Mouse (Mus musculus): ENCODE measurements around the gene Ipo13. TPM values are rescaled to one million over a fixed set of nuclear protein-coding genes. Genes with fewer than 3 reads are reported as not detected.

Gene Ipo13
- polyA plus RNA-seq, 1 experiment: 41.7 TPM

GRCm38 (mm10) chr4:117878703-117879102 is 36.1 kb downstream of the Ipo13 start:
- Histone ChIP-seq H3K27me3 (ENCODE audit: control insufficient read depth, insufficient read depth, low read length) (peaks cover 4% of the 10 kb centered on the region; the same call in 1 of the 2 replicates), H3K36me3 (ENCODE audit: control insufficient read depth, insufficient read depth, low read length) (no peaks in the 10 kb centered on the region)
- WGBS: 57% methylated on average over 5 of the region's 5 CpGs

GRCm38 (mm10) chr4:117878301-117878700 is 36.5 kb downstream of the Ipo13 start:
- TF ChIP-seq CTCF (IDR thresholded peaks at IDR 0.05; ENCODE audit: extremely low read depth, insufficient read depth, insufficient read length, insufficient replicate concordance) (no peak), POLR2A (IDR thresholded peaks at IDR 0.05; ENCODE audit: low read depth, low read length) (no peak)
- H3K4me1 ChIP-seq (ENCODE audit: control insufficient read depth, insufficient read depth, insufficient read length): no peaks in the 10 kb centered on the region
- WGBS: 88% methylated on average over 10 of the region's 10 CpGs
- H3K36me3 ChIP-seq (ENCODE audit: control insufficient read depth, insufficient read depth, low read length): no peaks in the 10 kb centered on the region
- no peak overlapping the region for H3K4me3 ChIP-seq (ENCODE audit: extremely low read depth, insufficient read depth, insufficient read length)
- DNase-seq (ENCODE audit: low read depth in 1 of 2, low spot score in 2 of 2): peak in 1 of 2 experiments; percentile 31
- no peak overlapping the region for H3K27ac ChIP-seq (ENCODE audit: insufficient read depth, low read length)
- H3K27me3 ChIP-seq (ENCODE audit: control insufficient read depth, insufficient read depth, low read length): peaks cover 4% of the 10 kb centered on the region; the same call in 1 of the 2 replicates

More at GRCm38 (mm10) chr4:117878703-117879102, 36.1 kb downstream of the Ipo13 start:
- Histone ChIP-seq H3K4me3 (ENCODE audit: extremely low read depth, insufficient read depth, insufficient read length) (no peak overlapping the region), H3K27ac (ENCODE audit: insufficient read depth, low read length) (no peak overlapping the region), H3K4me1 (ENCODE audit: control insufficient read depth, insufficient read depth, insufficient read length) (peaks cover 3% of the 10 kb centered on the region; the same call in 1 of the 2 replicates)
- TF ChIP-seq POLR2A (IDR thresholded peaks at IDR 0.05; ENCODE audit: low read depth, low read length) (no peak), CTCF (IDR thresholded peaks at IDR 0.05; ENCODE audit: extremely low read depth, insufficient read depth, insufficient read length, insufficient replicate concordance) (no peak)
- no peak for DNase-seq (ENCODE audit: low read depth in 1 of 2, low spot score in 2 of 2)

GRCm38 (mm10) chr4:117873615-117874014 is 41.2 kb downstream of the Ipo13 start:
- TF ChIP-seq POLR2A (IDR thresholded peaks at IDR 0.05; ENCODE audit: low read depth, low read length) (no peak), CTCF (IDR thresholded peaks at IDR 0.05; ENCODE audit: extremely low read depth, insufficient read depth, insufficient read length, insufficient replicate concordance) (no peak)
- 93% methylated on average over 9 of the region's 9 CpGs for WGBS
- H3K27me3 ChIP-seq (ENCODE audit: control insufficient read depth, insufficient read depth, low read length): no peaks in the 10 kb centered on the region

GRCm38 (mm10) chr4:117872471-117872886 is 42.3 kb downstream of the Ipo13 start, which contains the start of gene Ccdc24:
Ccdc24 (minus strand) TSS chr4:117872557.
- TF ChIP-seq CTCF (IDR thresholded peaks at IDR 0.05; ENCODE audit: extremely low read depth, insufficient read depth, insufficient read length, insufficient replicate concordance): no peak
- no peak for TF ChIP-seq POLR2A (IDR thresholded peaks at IDR 0.05; ENCODE audit: low read depth, low read length)
- Histone ChIP-seq H3K36me3 (ENCODE audit: control insufficient read depth, insufficient read depth, low read length) (no peaks in the 10 kb centered on the region), H3K27ac (ENCODE audit: insufficient read depth, low read length) (no peak within 1 kb of the TSS), H3K27me3 (ENCODE audit: control insufficient read depth, insufficient read depth, low read length) (no peaks in the 10 kb centered on the region), H3K4me1 (ENCODE audit: control insufficient read depth, insufficient read depth, insufficient read length) (no peaks in the 10 kb centered on the region), H3K4me3 (ENCODE audit: extremely low read depth, insufficient read depth, insufficient read length) (no peak within 1 kb of the TSS)
- no peak for DNase-seq (ENCODE audit: low read depth in 1 of 2, low spot score in 2 of 2)
- WGBS: 32% methylated on average over 14 of the region's 14 CpGs

More at GRCm38 (mm10) chr4:117873615-117874014, 41.2 kb downstream of the Ipo13 start:
- no peaks in the 10 kb centered on the region for H3K4me1 ChIP-seq (ENCODE audit: control insufficient read depth, insufficient read depth, insufficient read length)
- no peak overlapping the region for H3K4me3 ChIP-seq (ENCODE audit: extremely low read depth, insufficient read depth, insufficient read length)
- DNase-seq (ENCODE audit: low read depth in 1 of 2, low spot score in 2 of 2): no peak
- no peak overlapping the region for H3K27ac ChIP-seq (ENCODE audit: insufficient read depth, low read length)
- no peaks in the 10 kb centered on the region for H3K36me3 ChIP-seq (ENCODE audit: control insufficient read depth, insufficient read depth, low read length)

- no peak for DNase-seq (ENCODE audit: low read depth in 1 of 2, low spot score in 2 of 2)
- Histone ChIP-seq H3K27ac (ENCODE audit: insufficient read depth, low read length) (no peak overlapping the region), H3K36me3 (ENCODE audit: control insufficient read depth, insufficient read depth, low read length) (no peaks in the 10 kb centered on the region), H3K27me3 (ENCODE audit: control insufficient read depth, insufficient read depth, low read length) (no peaks in the 10 kb centered on the region), H3K4me3 (ENCODE audit: extremely low read depth, insufficient read depth, insufficient read length) (no peak overlapping the region), H3K4me1 (ENCODE audit: control insufficient read depth, insufficient read depth, insufficient read length) (no peaks in the 10 kb centered on the region)
- no peak for TF ChIP-seq POLR2A (IDR thresholded peaks at IDR 0.05; ENCODE audit: low read depth, low read length)
- TF ChIP-seq CTCF (IDR thresholded peaks at IDR 0.05; ENCODE audit: extremely low read depth, insufficient read depth, insufficient read length, insufficient replicate concordance): no peak
- WGBS: 86% methylated on average over 7 of the region's 7 CpGs
These were observed 43.0 kb downstream of the Ipo13 start for GRCm38 (mm10) chr4:117871787-117872186.

- Histone ChIP-seq H3K27ac (ENCODE audit: insufficient read depth, low read length) (no peak overlapping the region), H3K4me3 (ENCODE audit: extremely low read depth, insufficient read depth, insufficient read length) (no peak overlapping the region), H3K36me3 (ENCODE audit: control insufficient read depth, insufficient read depth, low read length) (no peaks in the 10 kb centered on the region), H3K4me1 (ENCODE audit: control insufficient read depth, insufficient read depth, insufficient read length) (no peaks in the 10 kb centered on the region), H3K27me3 (ENCODE audit: control insufficient read depth, insufficient read depth, low read length) (no peaks in the 10 kb centered on the region)
- TF ChIP-seq CTCF (IDR thresholded peaks at IDR 0.05; ENCODE audit: extremely low read depth, insufficient read depth, insufficient read length, insufficient replicate concordance): no peak
- no peak for TF ChIP-seq POLR2A (IDR thresholded peaks at IDR 0.05; ENCODE audit: low read depth, low read length)
- 48% methylated on average over 1 of the region's 1 CpGs for WGBS
- DNase-seq (ENCODE audit: low read depth in 1 of 2, low spot score in 2 of 2): no peak
These were observed 44.4 kb downstream of the Ipo13 start for GRCm38 (mm10) chr4:117870437-117870836.

GRCm38 (mm10) chr4:117869317-117869716 is 45.5 kb downstream of the Ipo13 start:
- Histone ChIP-seq H3K36me3 (ENCODE audit: control insufficient read depth, insufficient read depth, low read length) (no peaks in the 10 kb centered on the region), H3K4me3 (ENCODE audit: extremely low read depth, insufficient read depth, insufficient read length) (no peak overlapping the region), H3K4me1 (ENCODE audit: control insufficient read depth, insufficient read depth, insufficient read length) (no peaks in the 10 kb centered on the region), H3K27me3 (ENCODE audit: control insufficient read depth, insufficient read depth, low read length) (no peaks in the 10 kb centered on the region), H3K27ac (ENCODE audit: insufficient read depth, low read length) (no peak overlapping the region)
- no peak for DNase-seq (ENCODE audit: low read depth in 1 of 2, low spot score in 2 of 2)
- no peak for TF ChIP-seq CTCF (IDR thresholded peaks at IDR 0.05; ENCODE audit: extremely low read depth, insufficient read depth, insufficient read length, insufficient replicate concordance)
- TF ChIP-seq POLR2A (IDR thresholded peaks at IDR 0.05; ENCODE audit: low read depth, low read length): no peak
- 85% methylated on average over 9 of the region's 9 CpGs for WGBS

All from spleen, adult 2 months (tissue).